Mouse (Mus musculus) forebrain, embryonic 12.5 days (tissue): ENCODE results near the gene Krt71. TPM values are rescaled to one million over a fixed set of nuclear protein-coding genes. Genes with fewer than 3 reads are reported as not detected.

Experiments used
- microRNA-seq: library from miRNA; unstranded; fragments of <30 nt; microRNA quantifications from one replicate; pipeline ENCODE4, GENCODE M21; 2017
- polyA plus RNA-seq: library from polyadenylated mRNA; unstranded; fragments of >200 nt; fragmentation: Nextera tagmentation; extraction: Ambion mirVana; gene quantifications from 2 replicates; pipeline ENCODE4 v1.2.1, GENCODE M21; 2016

The Krt71 gene
- polyA plus RNA-seq, 1 experiment from 2014 or later, result not detected

Small RNAs within 50 kb of the gene (microRNA-seq; reads per million reads assigned to microRNA genes)
- gene Gm44323, result not detected
- not detected for gene Gm44342

Other genes with a start within 250 kb of the Krt71 start
- gene Gm49425, start 225.8 kb downstream of the Krt71 start, polyA plus RNA-seq, result not detected in 2 replicates
- gene Krt84, start 210.3 kb downstream of the Krt71 start, polyA plus RNA-seq, result not detected in 2 replicates
- not detected in 2 replicates for gene Krt82, start 192.4 kb downstream of the Krt71 start, polyA plus RNA-seq
- 0.11 and 0.22 TPM in 2 replicates for gene Krt90, start 180.2 kb downstream of the Krt71 start, polyA plus RNA-seq
- 0.09 and 0.12 TPM in 2 replicates for gene Krt75, start 169.2 kb downstream of the Krt71 start, polyA plus RNA-seq
- gene Gm5414, start 114.9 kb downstream of the Krt71 start, polyA plus RNA-seq, result not detected in 2 replicates
- not detected in 2 replicates for gene Gm5478, start 95.7 kb downstream of the Krt71 start, polyA plus RNA-seq
- gene Krt6b, start 62.8 kb downstream of the Krt71 start, polyA plus RNA-seq, result not detected in 2 replicates
- not detected in 2 replicates for gene Krt6a, start 48.8 kb downstream of the Krt71 start, polyA plus RNA-seq
- 3.7 and 6.3 TPM in 2 replicates for gene Krt5, start 30.2 kb downstream of the Krt71 start, polyA plus RNA-seq
- gene Krt72, start 43.4 kb upstream of the Krt71 start, polyA plus RNA-seq, result not detected in 2 replicates
- 0.19 and 0.41 TPM in 2 replicates for gene Krt73, start 59.2 kb upstream of the Krt71 start, polyA plus RNA-seq
- gene Krt2, start 75.1 kb upstream of the Krt71 start, polyA plus RNA-seq, result not detected in 2 replicates
- 4.0 and 4.5 TPM in 2 replicates for gene Krt1, start 107.7 kb upstream of the Krt71 start, polyA plus RNA-seq
- not detected in 2 replicates for gene Krt77, start 126.6 kb upstream of the Krt71 start, polyA plus RNA-seq
- not detected in 2 replicates for gene Krt76, start 149.8 kb upstream of the Krt71 start, polyA plus RNA-seq
- gene Krt4, start 181.6 kb upstream of the Krt71 start, polyA plus RNA-seq, result not detected in 2 replicates
- 0.08 and 0.15 TPM in 2 replicates for gene Krt79, start 197.2 kb upstream of the Krt71 start, polyA plus RNA-seq
- not detected in 2 replicates for gene Krt78, start 211.2 kb upstream of the Krt71 start, polyA plus RNA-seq